Mouse (Mus musculus) cortical plate, adult 2 months (tissue): ENCODE data around the gene Itih5.

Experiments used
- CTCF ChIP-seq: fragments of 200-500 bp; IDR thresholded peaks from 2 replicates; pipeline ENCODE4 v1.5.1; 2011; ENCODE audit warnings: mild to moderate bottlenecking, control low read depth, low read length; ENCODE audit not compliant: insufficient read depth; ENCODE audit errors: extremely low read depth
- POLR2A ChIP-seq: fragments of 200-500 bp; IDR thresholded peaks from 2 replicates; pipeline ENCODE4 v1.6.1; 2011; ENCODE audit warnings: mild to moderate bottlenecking, low read length, control low read depth; ENCODE audit not compliant: insufficient read depth; ENCODE audit errors: extremely low read depth

DNA sequence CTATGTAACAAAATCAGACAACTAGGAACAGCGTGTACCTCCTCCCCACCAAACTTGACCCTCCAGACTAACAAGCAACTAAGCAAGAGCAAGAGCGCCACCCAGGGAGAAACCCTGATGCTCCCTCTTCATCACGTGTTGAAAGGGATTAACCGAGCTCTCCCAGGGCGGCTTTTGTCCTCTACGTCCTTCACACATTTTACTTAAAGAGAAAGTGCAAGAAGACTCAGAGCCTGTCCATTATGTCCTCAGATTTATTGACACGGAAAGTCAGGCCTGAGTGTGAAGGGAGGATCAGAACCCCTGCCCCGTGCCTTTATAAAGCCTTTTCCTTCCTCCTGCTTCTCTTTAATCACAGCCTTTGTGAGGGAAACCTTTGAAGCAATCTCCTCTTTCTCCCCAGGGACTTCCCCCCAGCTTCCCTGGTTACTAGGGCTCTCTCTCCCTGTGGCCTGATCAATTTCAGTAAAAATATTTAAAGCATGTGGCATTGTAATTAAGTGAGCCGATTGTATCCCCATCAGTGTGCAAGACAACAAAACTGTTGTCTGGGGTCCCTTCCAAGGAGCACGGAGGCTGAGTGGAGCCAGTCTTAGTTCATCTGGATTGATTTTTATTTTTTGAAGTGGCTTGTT is 131.4 kb downstream of the Itih5 start:
- peak; percentile 44 for TF ChIP-seq CTCF
- no peak for TF ChIP-seq POLR2A
